Mouse (Mus musculus): ENCODE measurements around the gene Slc17a8. TPM values are rescaled to one million over a fixed set of nuclear protein-coding genes. Genes with fewer than 3 reads are reported as not detected.
"Not testable (repeated sequence)": the region's sequence is repeated elsewhere in the genome, so short reads cannot be mapped to it uniquely, and the experiment has no call there.

Slc17a8 gene
- polyA plus RNA-seq, 1 experiment from 2014 or later: 0.58 TPM

- H3K36me3 ChIP-seq: no peaks in the 10 kb centered on the region
- no peaks in the 10 kb centered on the region for H3K27me3 ChIP-seq (ENCODE audit: insufficient read depth, poor library complexity, severe bottlenecking)
- no peak overlapping the region for H3K4me3 ChIP-seq
- no peaks in the 10 kb centered on the region for H3K4me1 ChIP-seq (replicated peaks)
- H3K27ac ChIP-seq: no peak overlapping the region
- no peak for DNase-seq (ENCODE audit: low spot score)
- H3K9me3 ChIP-seq: no peaks in the 10 kb centered on the region
- 92% methylated on average over 4 of the region's 4 CpGs for whole genome bisulfite sequencing
Measured at GRCm38 (mm10) chr10:89578801-89579200, 42.3 kb downstream of the Slc17a8 start.

- no peaks in the 10 kb centered on the region for H3K27me3 ChIP-seq (ENCODE audit: insufficient read depth, poor library complexity, severe bottlenecking)
- H3K4me1 ChIP-seq (replicated peaks): no peaks in the 10 kb centered on the region
- no peaks in the 10 kb centered on the region for H3K9me3 ChIP-seq
- DNase-seq (ENCODE audit: low spot score): no peak
- 91% methylated on average over 3 of the region's 3 CpGs for WGBS
- H3K36me3 ChIP-seq: no peaks in the 10 kb centered on the region
- H3K27ac ChIP-seq: no peak overlapping the region
- no peak overlapping the region for H3K4me3 ChIP-seq
Measured at GRCm38 (mm10) chr10:89577666-89578065, 43.4 kb downstream of the Slc17a8 start.

- no peaks in the 10 kb centered on the region for H3K27me3 ChIP-seq (ENCODE audit: insufficient read depth, poor library complexity, severe bottlenecking)
- no peaks in the 10 kb centered on the region for H3K4me1 ChIP-seq (replicated peaks)
- H3K36me3 ChIP-seq: no peaks in the 10 kb centered on the region
- 93% methylated on average over 3 of the region's 3 CpGs for WGBS
- H3K4me3 ChIP-seq: no peak overlapping the region
- no peak for DNase-seq (ENCODE audit: low spot score)
- no peak overlapping the region for H3K27ac ChIP-seq
- no peaks in the 10 kb centered on the region for H3K9me3 ChIP-seq
Measured at GRCm38 (mm10) chr10:89573421-89573820, 47.6 kb downstream of the Slc17a8 start.

- no peak for DNase-seq (ENCODE audit: low spot score)
- H3K27ac ChIP-seq: no peak overlapping the region
- H3K9me3 ChIP-seq: no peaks in the 10 kb centered on the region
- H3K4me1 ChIP-seq (replicated peaks): no peaks in the 10 kb centered on the region
- 93% methylated on average over 6 of the region's 6 CpGs for WGBS
- H3K4me3 ChIP-seq: no peak overlapping the region
- no peaks in the 10 kb centered on the region for H3K27me3 ChIP-seq (ENCODE audit: insufficient read depth, poor library complexity, severe bottlenecking)
- no peaks in the 10 kb centered on the region for H3K36me3 ChIP-seq
Measured at GRCm38 (mm10) chr10:89572946-89573345, 48.1 kb downstream of the Slc17a8 start.

- H3K4me1 ChIP-seq (replicated peaks): no peaks in the 10 kb centered on the region
- no peak overlapping the region for H3K27ac ChIP-seq
- 88% methylated on average over 2 of the region's 2 CpGs for WGBS
- no peaks in the 10 kb centered on the region for H3K9me3 ChIP-seq
- H3K27me3 ChIP-seq (ENCODE audit: insufficient read depth, poor library complexity, severe bottlenecking): no peaks in the 10 kb centered on the region
- H3K4me3 ChIP-seq: no peak overlapping the region
- H3K36me3 ChIP-seq: no peaks in the 10 kb centered on the region
- DNase-seq (ENCODE audit: low spot score): no peak
Measured at GRCm38 (mm10) chr10:89567391-89567790, 53.7 kb downstream of the Slc17a8 start.

- H3K4me3 ChIP-seq: no peak overlapping the region
- WGBS: 87% methylated on average over 9 of the region's 9 CpGs
- no peaks in the 10 kb centered on the region for H3K9me3 ChIP-seq
- no peaks in the 10 kb centered on the region for H3K27me3 ChIP-seq (ENCODE audit: insufficient read depth, poor library complexity, severe bottlenecking)
- no peak overlapping the region for H3K27ac ChIP-seq
- DNase-seq (ENCODE audit: low spot score): no peak
- no peaks in the 10 kb centered on the region for H3K4me1 ChIP-seq (replicated peaks)
- H3K36me3 ChIP-seq: no peaks in the 10 kb centered on the region
Measured at GRCm38 (mm10) chr10:89565301-89566022, 55.6 kb downstream of the Slc17a8 start.

- 92% methylated on average over 6 of the region's 6 CpGs for WGBS
- H3K4me3 ChIP-seq: no peak overlapping the region
- H3K4me1 ChIP-seq (replicated peaks): no peaks in the 10 kb centered on the region
- H3K27me3 ChIP-seq (ENCODE audit: insufficient read depth, poor library complexity, severe bottlenecking): no peaks in the 10 kb centered on the region
- no peaks in the 10 kb centered on the region for H3K36me3 ChIP-seq
- H3K27ac ChIP-seq: no peak overlapping the region
- no peak for DNase-seq (ENCODE audit: low spot score)
- no peaks in the 10 kb centered on the region for H3K9me3 ChIP-seq
Measured at GRCm38 (mm10) chr10:89562113-89562512, 58.9 kb downstream of the Slc17a8 start.

GRCm38 (mm10) chr10:89559351-89559750 lies 61.7 kb downstream of the Slc17a8 start:
- 87% methylated on average over 3 of the region's 3 CpGs for WGBS
- no peaks in the 10 kb centered on the region for H3K9me3 ChIP-seq
- H3K4me3 ChIP-seq: no peak overlapping the region
- no peaks in the 10 kb centered on the region for H3K27me3 ChIP-seq (ENCODE audit: insufficient read depth, poor library complexity, severe bottlenecking)
- DNase-seq (ENCODE audit: low spot score): no peak
- no peak overlapping the region for H3K27ac ChIP-seq
- no peaks in the 10 kb centered on the region for H3K4me1 ChIP-seq (replicated peaks)
- no peaks in the 10 kb centered on the region for H3K36me3 ChIP-seq

- H3K36me3 ChIP-seq; DNase-seq (ENCODE audit: low spot score); H3K9me3 ChIP-seq; H3K4me3 ChIP-seq; H3K27ac ChIP-seq; H3K27me3 ChIP-seq (ENCODE audit: insufficient read depth, poor library complexity, severe bottlenecking); H3K4me1 ChIP-seq (replicated peaks): not testable (repeated sequence)
- 88% methylated on average over 13 of the region's 13 CpGs for WGBS
Measured at GRCm38 (mm10) chr10:89554885-89555284, 66.2 kb downstream of the Slc17a8 start.

GRCm38 (mm10) chr10:89553855-89554254 lies 67.2 kb downstream of the Slc17a8 start:
- not testable (repeated sequence) for DNase-seq (ENCODE audit: low spot score); H3K36me3 ChIP-seq; H3K9me3 ChIP-seq; H3K4me1 ChIP-seq (replicated peaks); H3K27me3 ChIP-seq (ENCODE audit: insufficient read depth, poor library complexity, severe bottlenecking); H3K4me3 ChIP-seq; H3K27ac ChIP-seq
- 92% methylated on average over 7 of the region's 7 CpGs for WGBS

- peaks cover under 1% of the 10 kb centered on the region; the same call in 1 of the 2 replicates for H3K4me1 ChIP-seq (replicated peaks)
- WGBS: 83% methylated on average over 5 of the region's 5 CpGs
- H3K4me3 ChIP-seq: no peak overlapping the region
- H3K36me3 ChIP-seq: no peaks in the 10 kb centered on the region
- no peaks in the 10 kb centered on the region for H3K27me3 ChIP-seq (ENCODE audit: insufficient read depth, poor library complexity, severe bottlenecking)
- H3K27ac ChIP-seq: no peak overlapping the region
- DNase-seq (ENCODE audit: low spot score): no peak
- no peaks in the 10 kb centered on the region for H3K9me3 ChIP-seq
Measured at GRCm38 (mm10) chr10:89553015-89553414, 68.0 kb downstream of the Slc17a8 start.

- WGBS: 93% methylated on average over 4 of the region's 4 CpGs
Measured at GRCm38 (mm10) chr10:89551657-89552056, 69.4 kb downstream of the Slc17a8 start.

GRCm38 (mm10) chr10:89548028-89548427 lies 73.0 kb downstream of the Slc17a8 start:
- WGBS: 58% methylated on average over 6 of the region's 6 CpGs
- Histone ChIP-seq H3K4me3 (no peak overlapping the region), H3K27me3 (ENCODE audit: insufficient read depth, poor library complexity, severe bottlenecking) (no peaks in the 10 kb centered on the region), H3K27ac (no peak overlapping the region), H3K9me3 (no peaks in the 10 kb centered on the region), H3K4me1 (replicated peaks) (peaks cover 4% of the 10 kb centered on the region; the same call in 1 of the 2 replicates), H3K36me3 (no peaks in the 10 kb centered on the region)
- no peak for DNase-seq (ENCODE audit: low spot score)

More at GRCm38 (mm10) chr10:89551657-89552056, 69.4 kb downstream of the Slc17a8 start:
- Histone ChIP-seq H3K4me3 (no peak overlapping the region), H3K27me3 (ENCODE audit: insufficient read depth, poor library complexity, severe bottlenecking) (no peaks in the 10 kb centered on the region), H3K27ac (no peak overlapping the region), H3K36me3 (no peaks in the 10 kb centered on the region), H3K4me1 (replicated peaks) (peaks cover 4% of the 10 kb centered on the region; the same call in 1 of the 2 replicates), H3K9me3 (no peaks in the 10 kb centered on the region)
- no peak for DNase-seq (ENCODE audit: low spot score)
